Mouse (Mus musculus) hindbrain, embryonic 13.5 days (tissue): ENCODE results near the gene Lrrk1. TPM values are rescaled to one million over a fixed set of nuclear protein-coding genes. Genes with fewer than 3 reads are reported as not detected.

Experiments
- ATAC-seq: fragments of 200-750 bp; cut with Nextera tagmentation; 2 replicates; pipeline ENCODE4 v1.8.0; 2017; ENCODE audit warnings: moderate TSS enrichment; ENCODE audit not compliant: low FRiP score
- H3K27ac ChIP-seq: fragments of 300-500 bp; sonication (generic); 2 replicates; pipeline ENCODE4 v1.5.1; 2015; ENCODE audit warnings: inconsistent platforms, mild to moderate bottlenecking, moderate library complexity
- H3K27me3 ChIP-seq: fragments of 300-500 bp; sonication (generic); 2 replicates; pipeline ENCODE4 v1.6.1; 2015; ENCODE audit warnings: mild to moderate bottlenecking, inconsistent platforms
- H3K36me3 ChIP-seq: fragments of 300-500 bp; sonication (generic); 2 replicates; pipeline ENCODE4 v1.6.1; 2015; ENCODE audit warnings: mild to moderate bottlenecking, inconsistent platforms
- H3K4me1 ChIP-seq: fragments of 300-500 bp; sonication (generic); replicated peaks from 2 replicates; pipeline ENCODE4 v1.6.1; 2015; ENCODE audit warnings: inconsistent platforms
- H3K4me2 ChIP-seq: fragments of 300-500 bp; sonication (generic); 2 replicates; pipeline ENCODE4 v1.6.1; 2015; ENCODE audit warnings: inconsistent platforms, mild to moderate bottlenecking, moderate library complexity
- H3K4me3 ChIP-seq: fragments of 300-500 bp; sonication (generic); 2 replicates; pipeline ENCODE4 v1.5.1; 2015; ENCODE audit warnings: mild to moderate bottlenecking, inconsistent platforms
- H3K9ac ChIP-seq: fragments of 300-500 bp; sonication (generic); 2 replicates; pipeline ENCODE4 v1.6.1; 2015; ENCODE audit warnings: mild to moderate bottlenecking, inconsistent platforms
- H3K9me3 ChIP-seq: fragments of 300-500 bp; sonication (generic); 2 replicates; pipeline ENCODE4 v1.6.1; 2016; ENCODE audit warnings: inconsistent platforms
- WGBS: fragments of 180-500 bp; shearing (Covaris S2); methylation state at CpG from one replicate; pipeline ENCODE4 v1.1.7; 2015; 5-methylcytosine and 5-hydroxymethylcytosine counted together
- polyA plus RNA-seq: library from polyadenylated mRNA; unstranded; fragments of >200 nt; fragmentation: Nextera tagmentation; extraction: Ambion mirVana; gene quantifications from 2 replicates; pipeline ENCODE4 v1.2.1, GENCODE M21; 2015

Lrrk1 gene
- polyA plus RNA-seq, 1 experiment from 2014 or later: 4.6 TPM

GRCm38 (mm10) chr7:66219028-66219793 is 168.9 kb downstream of the Lrrk1 start:
- 89% methylated on average over 4 of the region's 4 CpGs for WGBS

GRCm38 (mm10) chr7:66218193-66219014 is 169.7 kb downstream of the Lrrk1 start:
- 34% methylated on average over 9 of the region's 9 CpGs for WGBS
- Histone ChIP-seq H3K4me1 (peaks cover 30% of the 10 kb centered on the region), H3K9ac (no peak overlapping the region), H3K27ac (peak overlapping the region; percentile 13), H3K9me3 (no peaks in the 10 kb centered on the region), H3K4me2 (no peak overlapping the region), H3K36me3 (no peaks in the 10 kb centered on the region), H3K4me3 (no peak overlapping the region), H3K27me3 (no peaks in the 10 kb centered on the region)
- 0 out of 2 replicates have a peak, but pooled peaks have one; percentile 13 for ATAC-seq

More at GRCm38 (mm10) chr7:66219028-66219793, 168.9 kb downstream of the Lrrk1 start:
- no peak overlapping the region for H3K27ac ChIP-seq
- H3K9ac ChIP-seq: no peak overlapping the region
- H3K4me2 ChIP-seq: no peak overlapping the region
- H3K4me3 ChIP-seq: no peak overlapping the region
- ATAC-seq: no peak
- H3K36me3 ChIP-seq: no peaks in the 10 kb centered on the region
- peaks cover 30% of the 10 kb centered on the region for H3K4me1 ChIP-seq
- no peaks in the 10 kb centered on the region for H3K9me3 ChIP-seq
- no peaks in the 10 kb centered on the region for H3K27me3 ChIP-seq

GRCm38 (mm10) chr7:66217531-66218094 is 170.5 kb downstream of the Lrrk1 start:
- H3K36me3 ChIP-seq: no peaks in the 10 kb centered on the region
- ATAC-seq: no peak
- no peak overlapping the region for H3K9ac ChIP-seq
- H3K4me1 ChIP-seq: peaks cover 28% of the 10 kb centered on the region
- peak overlapping the region; percentile 13; the same call in 1 of the 2 replicates for H3K27ac ChIP-seq
- no peak overlapping the region for H3K4me2 ChIP-seq
- H3K4me3 ChIP-seq: no peak overlapping the region
- no peaks in the 10 kb centered on the region for H3K27me3 ChIP-seq
- WGBS: 68% methylated on average over 7 of the region's 7 CpGs
- no peaks in the 10 kb centered on the region for H3K9me3 ChIP-seq

GRCm38 (mm10) chr7:66217011-66217410 is 171.1 kb downstream of the Lrrk1 start:
- Histone ChIP-seq H3K4me1 (peaks cover 26% of the 10 kb centered on the region), H3K27ac (no peak overlapping the region), H3K36me3 (no peaks in the 10 kb centered on the region), H3K27me3 (no peaks in the 10 kb centered on the region), H3K4me3 (no peak overlapping the region), H3K9ac (no peak overlapping the region), H3K4me2 (no peak overlapping the region), H3K9me3 (no peaks in the 10 kb centered on the region)
- no peak for ATAC-seq
- 81% methylated on average over 7 of the region's 7 CpGs for WGBS

GRCm38 (mm10) chr7:66215911-66216310 is 172.2 kb downstream of the Lrrk1 start:
- 90% methylated on average over 1 of the region's 1 CpGs for WGBS

GRCm38 (mm10) chr7:66214477-66214876 is 173.7 kb downstream of the Lrrk1 start:
- 63% methylated on average over 6 of the region's 6 CpGs for WGBS
- Histone ChIP-seq H3K27me3 (no peaks in the 10 kb centered on the region), H3K4me3 (no peak overlapping the region), H3K4me1 (peaks cover 24% of the 10 kb centered on the region), H3K36me3 (no peaks in the 10 kb centered on the region), H3K4me2 (no peak overlapping the region), H3K9me3 (no peaks in the 10 kb centered on the region), H3K9ac (no peak overlapping the region), H3K27ac (no peak overlapping the region)
- no peak for ATAC-seq

More at GRCm38 (mm10) chr7:66215911-66216310, 172.2 kb downstream of the Lrrk1 start:
- Histone ChIP-seq H3K9me3 (no peaks in the 10 kb centered on the region), H3K4me1 (peaks cover 26% of the 10 kb centered on the region), H3K4me3 (no peak overlapping the region), H3K27ac (no peak overlapping the region), H3K9ac (no peak overlapping the region), H3K36me3 (no peaks in the 10 kb centered on the region), H3K27me3 (no peaks in the 10 kb centered on the region), H3K4me2 (no peak overlapping the region)
- no peak for ATAC-seq

- ATAC-seq: no peak
- no peak overlapping the region for H3K4me2 ChIP-seq
- 100% methylated on average over 1 of the region's 1 CpGs for WGBS
Measured at GRCm38 (mm10) chr7:66212887-66213286, 175.3 kb downstream of the Lrrk1 start.

GRCm38 (mm10) chr7:66209920-66210319 is 178.2 kb downstream of the Lrrk1 start:
- WGBS: 89% methylated on average over 2 of the region's 2 CpGs

More at GRCm38 (mm10) chr7:66212887-66213286, 175.3 kb downstream of the Lrrk1 start:
- H3K9me3 ChIP-seq: no peaks in the 10 kb centered on the region
- H3K4me3 ChIP-seq: no peak overlapping the region
- peaks cover 11% of the 10 kb centered on the region; the same call in 1 of the 2 replicates for H3K4me1 ChIP-seq
- no peak overlapping the region for H3K9ac ChIP-seq
- no peaks in the 10 kb centered on the region for H3K27me3 ChIP-seq
- no peak overlapping the region for H3K27ac ChIP-seq
- no peaks in the 10 kb centered on the region for H3K36me3 ChIP-seq

GRCm38 (mm10) chr7:66201657-66202056 is 186.5 kb downstream of the Lrrk1 start:
- H3K27me3 ChIP-seq: no peaks in the 10 kb centered on the region
- peaks cover 18% of the 10 kb centered on the region for H3K4me1 ChIP-seq
- no peak overlapping the region for H3K27ac ChIP-seq
- 0 out of 2 replicates have a peak, but pooled peaks cover 4% of the 10 kb centered on the region for H3K9me3 ChIP-seq
- H3K4me3 ChIP-seq: no peak overlapping the region
- WGBS: 95% methylated on average over 2 of the region's 2 CpGs
- no peak for ATAC-seq
- no peak overlapping the region for H3K4me2 ChIP-seq
- no peaks in the 10 kb centered on the region for H3K36me3 ChIP-seq
- no peak overlapping the region for H3K9ac ChIP-seq

More at GRCm38 (mm10) chr7:66209920-66210319, 178.2 kb downstream of the Lrrk1 start:
- Histone ChIP-seq H3K9ac (no peak overlapping the region), H3K4me3 (no peak overlapping the region), H3K4me2 (no peak overlapping the region), H3K36me3 (no peaks in the 10 kb centered on the region), H3K27ac (no peak overlapping the region), H3K9me3 (0 out of 2 replicates have a peak, but pooled peaks cover 3% of the 10 kb centered on the region), H3K4me1 (no peaks in the 10 kb centered on the region), H3K27me3 (no peaks in the 10 kb centered on the region)
- ATAC-seq: no peak

- 0 out of 2 replicates have a peak, but pooled peaks cover 4% of the 10 kb centered on the region for H3K9me3 ChIP-seq
- H3K4me2 ChIP-seq: no peak overlapping the region
- no peaks in the 10 kb centered on the region for H3K27me3 ChIP-seq
- WGBS: 53% methylated on average over 8 of the region's 8 CpGs
- peak; percentile 65; the same call in 1 of the 2 replicates for ATAC-seq
- peaks cover 18% of the 10 kb centered on the region for H3K4me1 ChIP-seq
- no peaks in the 10 kb centered on the region for H3K36me3 ChIP-seq
- H3K27ac ChIP-seq: peak overlapping the region; percentile 23; the same call in 1 of the 2 replicates
- no peak overlapping the region for H3K9ac ChIP-seq
- no peak overlapping the region for H3K4me3 ChIP-seq
Measured at GRCm38 (mm10) chr7:66200791-66201450, 187.2 kb downstream of the Lrrk1 start.

GRCm38 (mm10) chr7:66200383-66200782 is 187.8 kb downstream of the Lrrk1 start:
- 92% methylated on average over 3 of the region's 3 CpGs for WGBS
- no peak for ATAC-seq
- no peak overlapping the region for H3K4me2 ChIP-seq
- H3K27ac ChIP-seq: no peak overlapping the region
- no peaks in the 10 kb centered on the region for H3K27me3 ChIP-seq
- no peaks in the 10 kb centered on the region for H3K36me3 ChIP-seq
- H3K9ac ChIP-seq: no peak overlapping the region
- H3K4me3 ChIP-seq: no peak overlapping the region
- H3K9me3 ChIP-seq: 0 out of 2 replicates have a peak, but pooled peaks cover 4% of the 10 kb centered on the region
- H3K4me1 ChIP-seq: peaks cover 18% of the 10 kb centered on the region
